Mouse (Mus musculus): Measurements from ENCODE around the gene Crls1.
A peak's percentile ranks its signal among the peaks of the same experiment; 100 is the strongest.

Crls1 gene

DNA sequence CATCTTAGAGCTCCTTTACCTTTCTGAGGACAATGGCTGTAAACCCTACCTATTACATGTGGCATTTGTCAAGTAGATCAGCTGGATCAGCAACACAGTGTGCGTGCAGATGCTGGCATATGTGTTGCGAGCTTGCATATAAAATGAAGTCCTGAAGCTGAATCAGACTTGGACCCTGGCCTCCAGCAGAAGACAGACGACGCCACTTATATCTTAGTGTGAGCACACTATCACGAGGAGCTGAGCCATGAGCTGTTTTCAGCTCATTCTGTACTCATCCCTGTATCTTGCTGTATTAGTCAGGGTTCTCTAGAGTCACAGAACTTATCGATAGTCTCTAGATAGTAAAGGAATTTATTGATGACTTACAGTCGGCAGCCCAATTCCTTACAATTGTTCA is 38.8 kb downstream of the Crls1 start:
- DNase-seq: no peak

DNA sequence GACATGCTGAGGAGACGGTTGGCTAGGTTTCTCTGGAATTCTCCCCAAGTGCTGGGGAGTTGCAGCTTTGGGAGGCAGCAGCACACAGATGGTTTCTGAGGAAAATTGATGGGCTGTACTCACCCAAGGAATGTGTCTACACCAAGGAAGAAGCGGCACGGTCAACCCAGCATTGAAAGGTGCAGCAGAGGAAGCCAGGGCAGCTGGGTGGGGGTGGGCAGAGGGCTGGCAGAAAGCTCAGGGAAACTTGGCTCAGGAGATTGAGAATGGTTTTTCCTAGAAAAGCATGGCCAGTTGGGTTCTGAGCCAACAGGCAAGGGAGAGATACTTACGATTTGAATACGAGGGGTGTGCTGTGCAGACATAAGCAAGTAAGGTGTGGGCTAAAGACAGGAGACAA is 47.4 kb downstream of the Crls1 start:
- DNase-seq: no peak

- no peak for DNase-seq
Measured at GRCm38 (mm10) chr2:132898211-132898610, 51.7 kb downstream of the Crls1 start.

GRCm38 (mm10) chr2:132900596-132900995 is 54.1 kb downstream of the Crls1 start:
- no peak for DNase-seq

GRCm38 (mm10) chr2:132901636-132902035 is 55.2 kb downstream of the Crls1 start:
- no peak for DNase-seq

DNA sequence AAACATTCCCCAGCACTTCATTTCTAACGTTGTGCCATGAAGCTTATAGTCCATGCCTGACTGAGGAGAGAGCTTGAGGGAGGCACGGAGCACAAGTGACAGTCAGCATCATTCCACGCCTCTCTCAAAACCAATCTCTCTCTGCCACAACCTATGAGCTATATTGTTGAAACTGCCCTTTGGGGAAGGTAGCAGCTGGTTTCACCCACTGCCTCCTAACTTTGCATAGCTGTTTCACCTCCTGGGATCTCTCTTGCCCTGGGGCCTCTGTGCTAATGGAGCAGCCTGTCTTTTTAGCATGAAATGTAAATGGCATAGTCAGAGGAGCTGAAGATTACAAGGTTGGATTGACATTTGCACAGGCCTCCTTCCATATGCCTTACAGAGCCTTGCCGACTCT is 55.6 kb downstream of the Crls1 start:
- no peak for DNase-seq

GRCm38 (mm10) chr2:132903498-132903897 is 57.0 kb downstream of the Crls1 start:
- DNase-seq: peak; percentile 77

DNA sequence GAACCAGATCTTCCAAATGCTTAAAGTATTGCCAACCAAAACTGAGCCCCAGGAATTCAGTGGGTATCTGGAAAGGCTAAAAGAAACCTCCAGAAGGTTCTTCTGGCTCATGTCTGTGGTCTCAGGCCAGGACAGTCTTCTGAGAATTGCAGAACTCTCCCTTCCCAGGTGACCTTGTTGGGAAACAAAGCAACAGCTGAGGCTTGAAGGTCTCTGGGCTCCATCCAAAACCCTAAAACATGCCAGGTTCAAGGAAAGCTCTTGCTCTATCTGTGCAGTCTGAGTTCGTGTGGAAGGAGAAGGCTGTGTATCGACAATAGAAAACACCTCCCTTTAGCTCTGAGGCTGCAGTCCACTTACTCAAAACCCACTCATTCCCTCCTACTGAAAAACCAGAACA is 58.5 kb downstream of the Crls1 start:
- DNase-seq: no peak

GRCm38 (mm10) chr2:132906763-132907162 is 60.3 kb downstream of the Crls1 start:
- peak; percentile 66 for DNase-seq

DNA sequence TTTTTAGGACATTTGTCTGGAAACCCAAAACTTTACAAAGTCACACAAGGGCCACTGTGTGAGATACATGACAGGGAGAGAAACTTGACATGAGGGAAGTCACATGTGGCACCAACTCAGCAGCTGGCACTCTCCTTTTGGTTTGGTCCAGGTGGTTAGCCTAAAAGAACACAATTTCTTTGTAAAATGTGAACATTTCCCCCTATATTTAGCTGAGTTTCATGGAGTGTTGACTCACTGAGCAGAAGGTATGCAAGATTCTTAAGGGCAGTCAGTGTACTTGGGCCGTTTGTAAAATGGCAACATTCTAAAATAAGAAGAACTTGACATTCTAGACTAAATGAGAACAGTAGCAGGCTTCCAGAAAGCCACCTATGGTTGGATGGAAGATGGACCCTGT is 68.3 kb downstream of the Crls1 start:
- no peak for DNase-seq
